Mouse (Mus musculus) CH12.LX (cell line): ENCODE data around the gene Ppp2r5c. TPM values are rescaled to one million over a fixed set of nuclear protein-coding genes. Genes with fewer than 3 reads are reported as not detected.

Experiments
- DNase-seq: peaks from one replicate; pipeline ENCODE4 v3.0.0-alpha.2; 2013; ENCODE audit errors: extremely low read depth
- H3K27ac ChIP-seq: 2 replicates; pipeline ENCODE4 v1.5.1; 2012; ENCODE audit warnings: low read depth, mild to moderate bottlenecking, control low read depth, moderate library complexity; ENCODE audit not compliant: insufficient read depth
- H3K27me3 ChIP-seq: replicated peaks from 2 replicates; pipeline ENCODE3; 2012; ENCODE audit warnings: inconsistent platforms
- H3K36me3 ChIP-seq, 2 experiments: replicated peaks in 1 of 2; 2 replicates each; pipeline versions ENCODE3 to v1.6.1; 2012; ENCODE audit warnings: inconsistent platforms in 1 of 2, low read length in 1 of 2, mild to moderate bottlenecking in 1 of 2, mixed read lengths in 1 of 2, moderate library complexity in 1 of 2; ENCODE audit not compliant: control insufficient read depth in 1 of 2, insufficient read depth in 1 of 2
- H3K4me1 ChIP-seq, 2 experiments: 2 replicates each; pipeline ENCODE4 v1.6.1; 2012; ENCODE audit warnings: inconsistent platforms in 1 of 2, moderate library complexity in 1 of 2; ENCODE audit not compliant: insufficient read depth in 2 of 2, control insufficient read depth in 1 of 2
- H3K4me2 ChIP-seq: 2 replicates; pipeline ENCODE4 v1.6.1; 2012; ENCODE audit warnings: low read depth, mild to moderate bottlenecking, control low read depth; ENCODE audit not compliant: poor library complexity, insufficient read depth, severe bottlenecking
- H3K4me3 ChIP-seq, 3 experiments: fragments of 150-350 bp in 1 of 3; sonication (generic) in 1 of 3; replicated peaks in 1 of 3; 2 replicates each; pipeline versions ENCODE3 to v1.5.1; 2011 to 2012; ENCODE audit warnings: low read depth in 2 of 3, low read length in 2 of 3, mild to moderate bottlenecking in 2 of 3, moderate library complexity in 2 of 3, control low read depth in 1 of 3, improper control_type of control experiment in 1 of 3, inconsistent platforms in 1 of 3, mixed read lengths in 1 of 3; ENCODE audit not compliant: poor library complexity in 1 of 3
- H3K79me2 ChIP-seq: replicated peaks from 2 replicates; pipeline ENCODE4 v1.6.1; 2012; ENCODE audit warnings: mild to moderate bottlenecking, moderate library complexity; ENCODE audit not compliant: control insufficient read depth, poor library complexity, insufficient read depth, severe bottlenecking; ENCODE audit errors: extremely low read depth
- H3K9ac ChIP-seq: 2 replicates; pipeline ENCODE4 v1.6.1; 2012; ENCODE audit warnings: low read depth, mild to moderate bottlenecking, control low read depth, moderate library complexity; ENCODE audit not compliant: insufficient read depth
- H3K9me3 ChIP-seq: replicated peaks from 2 replicates; pipeline ENCODE3; 2012; ENCODE audit warnings: low read length, inconsistent platforms, mixed read lengths
- BHLHE40 ChIP-seq: IDR thresholded peaks from 2 replicates; pipeline ENCODE4 v1.6.1; 2011; ENCODE audit warnings: mild to moderate bottlenecking, low read depth, low read length, improper control_type of control experiment
- CHD1 ChIP-seq: IDR thresholded peaks from 2 replicates; pipeline ENCODE4 v1.6.1; 2012; ENCODE audit warnings: low read depth, low read length, improper control_type of control experiment, inconsistent platforms
- CHD2 ChIP-seq: IDR thresholded peaks from 2 replicates; pipeline ENCODE4 v1.6.1; 2011; ENCODE audit warnings: low read length, improper control_type of control experiment
- CTCF ChIP-seq, 2 experiments: IDR thresholded peaks in 1 of 2; conservative IDR thresholded peaks in 1 of 2; 2 replicates each; pipeline ENCODE4 v1.5.1; 2011 to 2012; ENCODE audit warnings: low read depth in 2 of 2, low read length in 2 of 2, improper control_type of control experiment in 1 of 2, inconsistent platforms in 1 of 2, mild to moderate bottlenecking in 1 of 2, moderate library complexity in 1 of 2
- E2F4 ChIP-seq: IDR thresholded peaks from 2 replicates; pipeline ENCODE4 v1.6.1; 2011; ENCODE audit warnings: low read depth, low read length, improper control_type of control experiment; ENCODE audit not compliant: insufficient replicate concordance
- ELF1 ChIP-seq: IDR thresholded peaks from 2 replicates; pipeline ENCODE4 v1.6.1; 2014; ENCODE audit warnings: low read depth, mild to moderate bottlenecking, inconsistent platforms, low read length, improper control_type of control experiment
- EP300 ChIP-seq: IDR thresholded peaks from 2 replicates; pipeline ENCODE4 v1.6.1; 2011; ENCODE audit warnings: low read length, improper control_type of control experiment
- ETS1 ChIP-seq: conservative IDR thresholded peaks from 2 replicates; pipeline ENCODE4 v1.6.1; 2012; ENCODE audit warnings: low read depth, mild to moderate bottlenecking, inconsistent platforms, low read length, improper control_type of control experiment, moderate library complexity
- GABPA ChIP-seq: IDR thresholded peaks from 2 replicates; pipeline ENCODE4 v1.6.1; 2012; ENCODE audit warnings: low read depth, low read length, improper control_type of control experiment, inconsistent platforms; ENCODE audit not compliant: insufficient replicate concordance
- HCFC1 ChIP-seq: IDR thresholded peaks from 2 replicates; pipeline ENCODE4 v1.6.1; 2012; ENCODE audit warnings: low read depth, mild to moderate bottlenecking, inconsistent platforms, low read length, improper control_type of control experiment
- IRF4 ChIP-seq: IDR thresholded peaks from 2 replicates; pipeline ENCODE4 v1.6.1; 2014; ENCODE audit warnings: low read depth, mild to moderate bottlenecking, inconsistent platforms, low read length, improper control_type of control experiment
- JUN ChIP-seq: IDR thresholded peaks from 2 replicates; pipeline ENCODE4 v1.6.1; 2011; ENCODE audit warnings: low read depth, mild to moderate bottlenecking, low read length, improper control_type of control experiment, moderate library complexity; ENCODE audit not compliant: insufficient read depth
- JUND ChIP-seq: conservative IDR thresholded peaks from 2 replicates; pipeline ENCODE4 v1.6.1; 2011; ENCODE audit warnings: low read depth, low read length, improper control_type of control experiment
- KAT2A ChIP-seq: IDR thresholded peaks from 2 replicates; pipeline ENCODE4 v1.6.1; 2012; ENCODE audit warnings: low read length, improper control_type of control experiment, inconsistent platforms; ENCODE audit not compliant: insufficient replicate concordance
- MAFK ChIP-seq: IDR thresholded peaks from 2 replicates; pipeline ENCODE4 v1.6.1; 2011; ENCODE audit warnings: low read length, improper control_type of control experiment; ENCODE audit not compliant: insufficient replicate concordance
- MAX ChIP-seq: IDR thresholded peaks from 2 replicates; pipeline ENCODE4 v1.6.1; 2011; ENCODE audit warnings: low read length, improper control_type of control experiment
- MAZ ChIP-seq: IDR thresholded peaks from 2 replicates; pipeline ENCODE4 v1.6.1; 2012; ENCODE audit warnings: low read depth, mild to moderate bottlenecking, inconsistent platforms, low read length, improper control_type of control experiment, moderate library complexity
- MEF2A ChIP-seq: IDR thresholded peaks from 2 replicates; pipeline ENCODE4 v1.6.1; 2014; ENCODE audit warnings: low read depth, mild to moderate bottlenecking, inconsistent platforms, low read length, improper control_type of control experiment, borderline replicate concordance
- MXI1 ChIP-seq: IDR thresholded peaks from 2 replicates; pipeline ENCODE4 v1.6.1; 2011; ENCODE audit warnings: mild to moderate bottlenecking, low read depth, low read length, improper control_type of control experiment
- MYC ChIP-seq: IDR thresholded peaks from 2 replicates; pipeline ENCODE4 v1.6.1; 2011; ENCODE audit warnings: low read depth, mild to moderate bottlenecking, improper control_type of control experiment, low read length
- NELFE ChIP-seq: IDR thresholded peaks from 2 replicates; pipeline ENCODE4 v1.6.1; 2011; ENCODE audit warnings: low read depth, low read length, improper control_type of control experiment
- NRF1 ChIP-seq: IDR thresholded peaks from 2 replicates; pipeline ENCODE4 v1.6.1; 2014; ENCODE audit warnings: low read depth, mild to moderate bottlenecking, inconsistent platforms, low read length, improper control_type of control experiment, moderate library complexity
- PAX5 ChIP-seq: IDR thresholded peaks from 2 replicates; pipeline ENCODE4 v1.6.1; 2012; ENCODE audit warnings: low read length, inconsistent platforms, mixed read lengths
- POLR2A ChIP-seq: IDR thresholded peaks from 2 replicates; pipeline ENCODE4 v1.6.1; 2011; ENCODE audit warnings: low read depth, mild to moderate bottlenecking, improper control_type of control experiment, low read length
- POLR2AphosphoS2 ChIP-seq: IDR thresholded peaks from 2 replicates; pipeline ENCODE4 v1.6.1; 2011; ENCODE audit warnings: low read depth, low read length, improper control_type of control experiment
- RAD21 ChIP-seq: IDR thresholded peaks from 2 replicates; pipeline ENCODE4 v1.6.1; 2011; ENCODE audit warnings: low read depth, mild to moderate bottlenecking, low read length, improper control_type of control experiment, moderate library complexity
- RCOR1 ChIP-seq: conservative IDR thresholded peaks from 2 replicates; pipeline ENCODE4 v1.6.1; 2012; ENCODE audit warnings: low read depth, mild to moderate bottlenecking, inconsistent platforms, low read length, improper control_type of control experiment
- SIN3A ChIP-seq: IDR thresholded peaks from 2 replicates; pipeline ENCODE4 v1.6.1; 2012; ENCODE audit warnings: low read length, improper control_type of control experiment, inconsistent platforms
- SMC3 ChIP-seq: IDR thresholded peaks from 2 replicates; pipeline ENCODE4 v1.6.1; 2011; ENCODE audit warnings: low read depth, low read length, improper control_type of control experiment
- TBP ChIP-seq: conservative IDR thresholded peaks from 2 replicates; pipeline ENCODE4 v1.6.1; 2011; ENCODE audit warnings: low read depth, low read length, improper control_type of control experiment
- TCF12 ChIP-seq: IDR thresholded peaks from 2 replicates; pipeline ENCODE4 v1.6.1; 2014; ENCODE audit warnings: low read depth, mild to moderate bottlenecking, inconsistent platforms, low read length, improper control_type of control experiment
- UBTF ChIP-seq: IDR thresholded peaks from 2 replicates; pipeline ENCODE4 v1.6.1; 2012; ENCODE audit warnings: low read depth, mild to moderate bottlenecking, inconsistent platforms, low read length, improper control_type of control experiment, moderate library complexity
- USF1 ChIP-seq: IDR thresholded peaks from 2 replicates; pipeline ENCODE4 v1.6.1; 2014; ENCODE audit warnings: low read depth, mild to moderate bottlenecking, inconsistent platforms, low read length, improper control_type of control experiment
- USF2 ChIP-seq: conservative IDR thresholded peaks from 2 replicates; pipeline ENCODE4 v1.6.1; 2011; ENCODE audit warnings: low read depth, low read length, improper control_type of control experiment
- ZC3H11A ChIP-seq: IDR thresholded peaks from 2 replicates; pipeline ENCODE4 v1.6.1; 2012; ENCODE audit warnings: low read depth, mild to moderate bottlenecking, inconsistent platforms, low read length, improper control_type of control experiment
- ZKSCAN1 ChIP-seq: IDR thresholded peaks from 2 replicates; pipeline ENCODE4 v1.6.1; 2012; ENCODE audit warnings: low read depth, inconsistent platforms, low read length, improper control_type of control experiment, borderline replicate concordance
- ZMIZ1 ChIP-seq: IDR thresholded peaks from 2 replicates; pipeline ENCODE4 v1.6.1; 2012; ENCODE audit warnings: low read depth, mild to moderate bottlenecking, inconsistent platforms, low read length, improper control_type of control experiment
- ZNF384 ChIP-seq: IDR thresholded peaks from 2 replicates; pipeline ENCODE4 v1.6.1; 2012; ENCODE audit warnings: low read depth, low read length, improper control_type of control experiment, inconsistent platforms
- dilution Hi-C: fragments of 300-500 bp; cut with MboI; formaldehyde crosslinking; loops from 2 replicates; pipeline ENCODE4 v1.14.3; 2020; ENCODE audit warnings: low sequenced_read_pairs; ENCODE audit not compliant: extremely low pct_unique_long_range_greater_than_20kb, extremely low pct_ligation_motif_present
- in situ Hi-C: fragments of 300-500 bp; cut with MboI; formaldehyde crosslinking; loops from 3 replicates; pipeline ENCODE4 v1.14.3; 2019; ENCODE audit warnings: low sequenced_read_pairs, low pct_ligation_motif_present, low pct_unique_long_range_greater_than_20kb, mixed read lengths
- polyA plus RNA-seq: library from polyadenylated mRNA; unstranded; fragments of >175 nt; gene quantifications from 2 replicates; pipeline ENCODE4 v1.2.1, GENCODE M21; 2012; ENCODE audit warnings: low read depth; ENCODE audit not compliant: insufficient read length
- total RNA-seq, 2 experiments: library from RNA; depleted of rRNA; stranded (reverse); fragments of 300-350 nt in 1 of 2; fragments of >200 nt in 1 of 2; gene quantifications; 2 replicates each; pipeline ENCODE4 v1.2.3; 2012 to 2014

Ppp2r5c gene
- 67.2 and 71.6 TPM in 2 replicates for total RNA-seq (2012; rRNA removed)
- 111 and 122 TPM in 2 replicates for total RNA-seq (2014; rRNA removed)
- 78.5 and 97.7 TPM in 2 replicates for polyA plus RNA-seq

DNA sequence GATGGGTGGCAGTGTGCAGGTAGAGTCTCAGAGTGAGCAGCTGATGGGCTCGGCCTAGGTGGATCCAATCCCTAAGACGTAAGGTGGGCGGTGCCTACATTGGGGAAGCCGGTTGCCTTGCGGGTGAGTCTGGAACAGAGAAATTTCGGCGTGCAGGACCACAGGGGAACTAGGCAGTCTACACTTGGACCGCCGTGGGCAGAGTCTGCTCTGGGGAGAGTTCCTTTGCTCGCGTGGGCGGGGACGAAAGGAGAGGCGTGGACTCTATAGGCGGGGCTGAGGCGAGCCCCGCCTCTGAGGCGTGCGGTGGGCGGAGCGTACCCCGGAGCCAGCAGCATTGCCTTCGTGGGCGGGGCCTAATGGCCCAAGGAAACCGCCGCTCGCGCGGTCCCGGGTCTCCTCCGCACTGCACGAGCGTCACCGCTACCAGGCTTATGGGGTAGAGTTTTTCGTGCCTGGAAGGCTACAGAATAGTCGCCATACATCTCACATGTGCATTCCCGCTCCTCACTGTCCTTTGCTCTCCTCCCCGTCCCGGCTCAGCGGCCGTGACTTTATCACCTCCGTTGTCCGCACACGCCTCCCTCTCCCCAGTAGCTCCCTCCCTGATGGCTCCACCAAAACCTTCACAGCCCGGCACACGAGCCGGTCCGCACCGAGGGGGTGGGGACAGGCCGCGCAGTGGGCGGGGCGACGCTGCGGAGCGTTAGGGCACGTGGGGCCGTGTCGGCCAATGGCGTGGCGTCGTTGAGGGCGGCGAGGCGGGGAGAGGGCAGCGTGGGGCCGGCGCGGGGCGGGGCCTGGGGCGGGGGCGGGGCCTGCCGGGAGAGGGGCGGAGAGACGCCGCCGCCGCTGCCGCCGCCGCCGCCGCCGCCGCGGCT is at the start of gene Ppp2r5c:
Gene Ppp2r5c (plus strand): TSS at position 831 of the 881 bp plus-strand sequence.
- Histone ChIP-seq H3K27me3 (peaks cover 51% of the 10 kb centered on the region), H3K4me1 (peaks cover 3 to 9% of the 10 kb centered on the region in 2 experiments; a peak in 3 of 4 replicates), H3K4me3 (peak within 1 kb of the TSS; percentile 67 to 98 (median 97)), H3K27ac (peak within 1 kb of the TSS; percentile 93), H3K9ac (peak within 1 kb of the TSS; percentile 80), H3K36me3 (no peaks in the 10 kb centered on the region), H3K4me2 (peak within 1 kb of the TSS; percentile 72), H3K9me3 (no peaks in the 10 kb centered on the region), H3K79me2 (no peaks in the 10 kb centered on the region)
- dilution Hi-C loops (no loop called here), in situ Hi-C loops (no loop called here)
- no peak for TF ChIP-seq ZMIZ1
- peak; percentile 69 for TF ChIP-seq MAX
- no peak for TF ChIP-seq ZKSCAN1
- TF ChIP-seq ZNF384: no peak
- TF ChIP-seq MAZ: peak; percentile 16; the same call in 1 of the 2 replicates
- 0 out of 2 replicates have a peak, but pooled peaks have one; percentile 7 for TF ChIP-seq ELF1
- no peak for TF ChIP-seq NRF1
- peak; percentile 84 for TF ChIP-seq POLR2A
- no peak; the same call in 1 of the 2 replicates for TF ChIP-seq MXI1
- 0 out of 2 replicates have a peak, but pooled peaks have one; percentile 20 for TF ChIP-seq SIN3A
- peak; percentile 60; the same call in 1 of the 2 replicates for TF ChIP-seq TBP
- TF ChIP-seq CHD1: no peak
- TF ChIP-seq UBTF: no peak
- no peak for TF ChIP-seq PAX5
- no peak for TF ChIP-seq GABPA
- TF ChIP-seq USF2: peak; percentile 83
- TF ChIP-seq RAD21: no peak
- peak; percentile 65; the same call in 1 of the 2 replicates for TF ChIP-seq BHLHE40
- no peak for TF ChIP-seq MEF2A
- TF ChIP-seq NELFE: peak; percentile 69; the same call in 1 of the 2 replicates
- no peak for TF ChIP-seq ZC3H11A
- TF ChIP-seq RCOR1: no peak
- no peak for TF ChIP-seq KAT2A
- TF ChIP-seq JUND: no peak
- no peak for TF ChIP-seq SMC3
- no peak for TF ChIP-seq EP300
- TF ChIP-seq TCF12: peak; percentile 38; the same call in 1 of the 2 replicates
- TF ChIP-seq MYC: no peak
- no peak for TF ChIP-seq MAFK
- peak; percentile 41 for TF ChIP-seq HCFC1
- TF ChIP-seq ETS1: no peak
- TF ChIP-seq CTCF (conservative IDR thresholded peaks at IDR 0.05 in 1 of 2, IDR thresholded peaks at IDR 0.05 in 1 of 2; ENCODE audit: low read depth in 2 of 2, low read length in 2 of 2): no peak
- TF ChIP-seq IRF4: 0 out of 2 replicates have a peak, but pooled peaks have one; percentile 3
- peak; percentile 93 for TF ChIP-seq USF1
- TF ChIP-seq CHD2: no peak
- TF ChIP-seq JUN: no peak
- TF ChIP-seq POLR2AphosphoS2: no peak
- TF ChIP-seq E2F4: no peak
- peak; percentile 90 for DNase-seq
